Mouse (Mus musculus) stomach, embryonic 14.5 days (tissue): ENCODE data around the gene Frk. TPM values are rescaled to one million over a fixed set of nuclear protein-coding genes. Genes with fewer than 3 reads are reported as not detected.
"Not testable (repeated sequence)": the region's sequence is repeated elsewhere in the genome, so short reads cannot be mapped to it uniquely, and the experiment has no call there.

Experiments used
- ATAC-seq: fragments of 200-750 bp; cut with Nextera tagmentation; 2 replicates; pipeline ENCODE4 v1.8.0; 2017; ENCODE audit warnings: low read depth, moderate TSS enrichment; ENCODE audit not compliant: insufficient number of reproducible peaks, insufficient read depth, low FRiP score
- H3K27ac ChIP-seq: fragments of 300-500 bp; sonication (generic); 2 replicates; pipeline ENCODE4 v1.5.1; 2014; ENCODE audit warnings: mild to moderate bottlenecking, low read length, moderate library complexity, mixed read lengths
- H3K27me3 ChIP-seq: fragments of 300-500 bp; sonication (generic); 2 replicates; pipeline ENCODE4 v1.6.1; 2014; ENCODE audit warnings: low read length, control low read depth, mixed read lengths; ENCODE audit not compliant: control insufficient read depth, insufficient read depth
- H3K36me3 ChIP-seq: fragments of 300-500 bp; sonication (generic); 2 replicates; pipeline ENCODE4 v1.6.1; 2014; ENCODE audit warnings: mild to moderate bottlenecking, control low read depth, low read length, moderate library complexity, mixed read lengths; ENCODE audit not compliant: control insufficient read depth, insufficient read depth
- H3K4me1 ChIP-seq: fragments of 300-500 bp; sonication (generic); 2 replicates; pipeline ENCODE4 v1.6.1; 2014; ENCODE audit warnings: low read length, control low read depth, mixed read lengths; ENCODE audit not compliant: control insufficient read depth, insufficient read depth
- H3K4me2 ChIP-seq: fragments of 300-500 bp; sonication (generic); replicated peaks from 2 replicates; pipeline ENCODE4 v1.6.1; 2014; ENCODE audit warnings: low read depth, low read length, control low read depth
- H3K4me3 ChIP-seq: fragments of 300-500 bp; sonication (generic); 2 replicates; pipeline ENCODE4 v1.5.1; 2014; ENCODE audit warnings: low read depth, low read length, control low read depth
- H3K9ac ChIP-seq: fragments of 300-500 bp; sonication (generic); replicated peaks from 2 replicates; pipeline ENCODE4 v1.6.1; 2014; ENCODE audit warnings: low read depth, mild to moderate bottlenecking, control low read depth, low read length, moderate library complexity, mixed read lengths
- H3K9me3 ChIP-seq: fragments of 300-500 bp; sonication (generic); 2 replicates; pipeline ENCODE4 v1.6.1; 2016; ENCODE audit warnings: low read depth, low read length, control low read depth; ENCODE audit not compliant: control insufficient read depth
- WGBS: fragments of 180-500 bp; shearing (Covaris S2); extraction: QIAGEN DNeasy Blood & Tissue Kit; methylation state at CpG from one replicate; pipeline ENCODE4 v1.1.7; 2014; 5-methylcytosine and 5-hydroxymethylcytosine counted together
- polyA plus RNA-seq: library from polyadenylated mRNA; unstranded; fragments of >200 nt; fragmentation: Nextera tagmentation; extraction: Ambion mirVana; gene quantifications from 2 replicates; pipeline ENCODE4 v1.2.1, GENCODE M21; 2014

Gene Frk
- polyA plus RNA-seq, 1 experiment from 2014 or later = 19.2 TPM

DNA sequence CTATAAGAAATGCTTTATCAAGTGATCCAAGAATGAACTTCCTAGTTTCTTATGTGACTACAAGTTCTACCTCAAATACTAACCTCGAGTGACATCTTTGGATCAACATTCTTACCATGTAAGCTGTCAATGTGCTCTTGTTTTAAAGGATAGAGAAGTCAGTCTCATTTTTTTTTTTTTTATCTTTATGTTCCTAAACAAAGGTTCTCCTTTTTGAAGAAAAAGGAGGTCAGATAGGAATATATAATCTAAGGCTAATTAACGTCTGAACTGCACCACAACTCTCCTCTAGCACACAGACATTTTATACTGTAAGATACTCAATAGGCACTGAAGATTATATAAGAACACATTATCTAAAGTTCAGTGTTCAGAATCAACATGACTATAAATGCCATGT is 57.5 kb downstream of the Frk start:
- Histone ChIP-seq H3K27ac (no peak overlapping the region), H3K27me3 (no peaks in the 10 kb centered on the region), H3K9ac (no peak overlapping the region), H3K36me3 (no peaks in the 10 kb centered on the region), H3K4me1 (no peaks in the 10 kb centered on the region), H3K4me2 (no peak overlapping the region), H3K9me3 (no peaks in the 10 kb centered on the region), H3K4me3 (no peak overlapping the region)
- ATAC-seq = no peak
- 85% methylated on average over 2 of the region's 2 CpGs for WGBS

DNA sequence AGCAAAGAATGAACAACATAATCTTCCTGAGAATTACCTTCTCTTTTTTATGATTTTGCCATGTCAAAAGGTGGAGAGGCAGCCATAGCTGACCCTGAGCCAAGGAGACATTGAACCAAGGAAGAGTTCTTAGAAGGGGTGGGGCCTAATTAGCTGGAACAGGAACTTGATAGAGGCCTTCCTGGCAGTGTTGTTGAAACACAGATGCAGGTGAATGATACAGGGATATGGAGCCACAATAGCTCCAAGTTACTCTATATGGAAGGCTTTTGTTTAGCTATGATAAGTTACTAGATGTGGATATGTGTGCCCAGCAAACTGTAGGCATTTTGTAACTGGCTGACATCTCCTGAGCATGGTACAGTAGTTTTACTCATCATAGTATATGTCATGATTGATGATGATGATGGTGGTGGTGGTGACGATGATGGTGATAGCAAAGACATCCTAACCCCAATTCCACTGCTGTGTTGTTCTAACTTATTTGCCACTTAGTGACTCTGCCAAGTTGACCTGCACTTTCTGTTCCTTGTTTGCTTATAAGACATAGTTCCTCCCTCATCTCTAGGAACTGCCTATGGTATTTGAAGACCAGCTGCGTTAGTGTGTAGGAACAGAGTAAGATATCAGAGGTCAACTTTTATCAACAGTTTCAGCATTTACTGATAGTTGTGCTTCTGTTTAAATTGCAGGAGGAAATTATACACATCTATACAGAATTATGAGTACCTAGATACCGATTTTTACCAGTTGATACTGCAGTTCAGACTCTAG is 58.7 kb downstream of the Frk start:
- Histone ChIP-seq H3K27ac (no peak overlapping the region), H3K27me3 (no peaks in the 10 kb centered on the region), H3K9me3 (no peaks in the 10 kb centered on the region), H3K4me1 (no peaks in the 10 kb centered on the region), H3K4me2 (no peak overlapping the region), H3K9ac (no peak overlapping the region), H3K36me3 (no peaks in the 10 kb centered on the region), H3K4me3 (no peak overlapping the region)
- 81% methylated on average over 3 of the region's 3 CpGs for WGBS
- no peak for ATAC-seq

DNA sequence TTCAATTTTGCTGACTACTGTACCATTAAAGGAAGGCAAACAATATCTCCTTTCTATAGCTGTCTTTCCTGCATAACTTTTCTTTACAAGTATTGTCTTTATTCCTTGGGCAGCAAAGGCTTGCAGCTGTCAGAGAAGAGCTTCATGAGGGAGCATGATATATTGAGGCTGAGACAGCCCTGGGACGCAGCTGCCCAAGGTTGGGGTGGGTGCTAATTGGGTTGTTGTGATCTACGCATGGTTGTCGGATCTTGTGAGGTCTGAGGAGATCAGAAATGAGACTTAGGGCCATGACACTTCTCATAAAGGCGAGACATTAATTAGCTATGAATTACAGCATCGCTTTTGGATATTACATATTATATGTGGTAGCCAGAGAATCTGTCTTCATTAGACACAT is 67.4 kb downstream of the Frk start:
- WGBS = 81% methylated on average over 5 of the region's 5 CpGs

DNA sequence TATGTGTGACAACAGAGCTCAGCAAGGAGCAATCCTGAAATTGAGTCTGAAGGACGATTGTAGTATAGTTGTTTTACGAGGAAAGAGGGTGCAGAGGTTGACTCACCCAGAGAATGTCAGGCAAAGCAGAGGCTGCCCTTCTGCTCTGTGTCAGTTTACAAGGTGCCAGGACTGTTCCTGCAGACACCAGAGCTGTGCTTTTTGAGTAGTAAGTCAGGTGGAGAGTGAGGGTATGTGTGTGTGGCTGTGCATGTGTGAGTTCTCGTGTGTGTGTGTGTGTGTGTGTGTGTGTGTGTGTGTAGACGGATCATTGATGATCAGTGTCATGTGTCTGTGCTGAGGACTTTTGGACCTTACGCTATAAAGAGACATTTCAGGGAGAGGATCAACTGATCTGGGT is 68.4 kb downstream of the Frk start:
- Histone ChIP-seq H3K27ac (no peak overlapping the region), H3K9me3 (no peaks in the 10 kb centered on the region), H3K4me3 (no peak overlapping the region), H3K36me3 (no peaks in the 10 kb centered on the region), H3K4me1 (no peaks in the 10 kb centered on the region), H3K9ac (no peak overlapping the region), H3K27me3 (no peaks in the 10 kb centered on the region), H3K4me2 (no peak overlapping the region)
- ATAC-seq = no peak
- 73% methylated on average over 5 of the region's 5 CpGs for WGBS

More for the DNA sequence above, 67.4 kb downstream of the Frk start:
- H3K9ac ChIP-seq = no peak overlapping the region
- no peaks in the 10 kb centered on the region for H3K4me1 ChIP-seq
- H3K27ac ChIP-seq = no peak overlapping the region
- H3K36me3 ChIP-seq = no peaks in the 10 kb centered on the region
- H3K4me2 ChIP-seq = no peak overlapping the region
- no peaks in the 10 kb centered on the region for H3K27me3 ChIP-seq
- no peak for ATAC-seq
- no peaks in the 10 kb centered on the region for H3K9me3 ChIP-seq
- H3K4me3 ChIP-seq = no peak overlapping the region

DNA sequence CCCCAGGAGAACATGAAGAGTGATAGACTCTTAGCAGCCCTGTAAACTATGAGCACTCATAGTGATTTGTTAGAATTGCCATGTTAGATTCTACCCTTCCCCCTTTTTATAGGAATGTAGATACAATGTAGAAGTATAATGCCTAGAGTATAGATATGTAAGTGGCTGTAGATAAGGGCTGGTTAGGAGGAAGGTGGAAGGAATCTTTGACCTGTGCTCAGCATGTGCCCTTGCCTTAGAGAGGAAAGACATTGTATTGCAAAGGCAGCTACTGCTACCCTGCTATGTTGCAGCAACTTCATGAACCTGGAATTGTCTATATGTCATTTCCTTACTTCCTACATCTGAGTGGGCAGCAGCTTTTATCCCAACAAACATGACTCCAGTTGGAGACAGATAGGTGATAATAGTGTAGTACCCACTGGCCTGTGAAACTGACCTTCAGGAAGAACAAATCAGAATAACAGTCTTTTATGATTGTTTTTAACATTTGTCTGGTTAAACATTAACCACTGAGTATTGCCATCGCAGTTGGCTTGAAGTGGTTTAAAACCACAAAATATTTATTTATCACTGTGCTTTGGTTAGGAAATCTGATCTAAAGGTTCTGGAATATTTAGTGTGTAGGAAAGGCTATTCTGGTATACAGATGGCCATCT is 80.4 kb downstream of the Frk start:
- Histone ChIP-seq H3K9ac (no peak overlapping the region), H3K4me3 (no peak overlapping the region), H3K9me3 (no peaks in the 10 kb centered on the region), H3K4me2 (no peak overlapping the region), H3K27me3 (no peaks in the 10 kb centered on the region), H3K36me3 (no peaks in the 10 kb centered on the region), H3K27ac (no peak overlapping the region), H3K4me1 (no peaks in the 10 kb centered on the region)
- no peak for ATAC-seq
- WGBS = 81% methylated on average over 1 of the region's 1 CpGs

DNA sequence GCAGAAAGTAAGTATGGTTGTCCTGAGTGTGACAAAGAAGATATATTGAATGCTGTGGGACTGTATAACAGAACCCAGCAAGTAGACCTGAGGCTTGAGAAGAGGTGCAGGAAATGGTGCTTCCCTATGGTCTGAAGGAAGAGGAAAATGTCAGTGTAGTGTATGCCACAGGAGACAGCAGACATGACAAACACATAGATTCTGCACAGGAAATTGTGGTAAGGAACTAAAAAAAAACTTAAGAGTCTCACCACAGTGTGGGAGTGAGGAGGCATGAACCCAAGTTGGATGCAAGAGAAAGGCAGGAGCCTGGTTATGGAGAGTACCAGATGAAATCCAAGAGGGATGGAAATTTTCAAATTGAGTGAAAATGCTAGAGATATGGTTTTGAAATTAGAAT is 132.3 kb downstream of the Frk start:
- no peak overlapping the region for H3K4me2 ChIP-seq
- no peaks in the 10 kb centered on the region for H3K4me1 ChIP-seq
- no peaks in the 10 kb centered on the region for H3K36me3 ChIP-seq
- no peak overlapping the region for H3K4me3 ChIP-seq
- no peak for ATAC-seq
- H3K9me3 ChIP-seq = no peaks in the 10 kb centered on the region
- no peaks in the 10 kb centered on the region for H3K27me3 ChIP-seq
- no peak overlapping the region for H3K9ac ChIP-seq
- no peak overlapping the region for H3K27ac ChIP-seq

DNA sequence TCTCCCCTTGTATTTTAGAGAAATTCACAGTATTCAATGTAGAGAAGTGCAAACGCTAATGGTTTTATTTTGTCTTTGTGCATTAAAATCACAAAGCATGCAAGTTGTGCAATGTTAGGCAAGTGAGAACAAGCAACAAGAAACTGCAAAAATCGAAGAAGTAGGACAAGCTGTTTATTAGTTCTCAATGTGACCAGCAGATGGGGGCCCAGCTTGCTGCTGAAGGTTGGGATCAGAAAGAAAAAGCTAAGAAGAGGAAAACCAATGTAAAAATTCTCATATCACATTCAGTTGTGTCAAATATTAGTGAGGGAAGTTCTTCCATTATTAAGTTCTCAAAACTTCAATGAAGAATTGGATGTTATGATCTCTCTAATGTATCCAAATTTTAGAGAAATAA is 134.0 kb downstream of the Frk start:
- Histone ChIP-seq H3K36me3 (no peaks in the 10 kb centered on the region), H3K27ac (no peak overlapping the region), H3K4me2 (no peak overlapping the region), H3K4me3 (no peak overlapping the region), H3K4me1 (no peaks in the 10 kb centered on the region), H3K27me3 (no peaks in the 10 kb centered on the region), H3K9me3 (no peaks in the 10 kb centered on the region), H3K9ac (no peak overlapping the region)
- 63% methylated on average over 2 of the region's 2 CpGs for WGBS
- ATAC-seq = no peak

DNA sequence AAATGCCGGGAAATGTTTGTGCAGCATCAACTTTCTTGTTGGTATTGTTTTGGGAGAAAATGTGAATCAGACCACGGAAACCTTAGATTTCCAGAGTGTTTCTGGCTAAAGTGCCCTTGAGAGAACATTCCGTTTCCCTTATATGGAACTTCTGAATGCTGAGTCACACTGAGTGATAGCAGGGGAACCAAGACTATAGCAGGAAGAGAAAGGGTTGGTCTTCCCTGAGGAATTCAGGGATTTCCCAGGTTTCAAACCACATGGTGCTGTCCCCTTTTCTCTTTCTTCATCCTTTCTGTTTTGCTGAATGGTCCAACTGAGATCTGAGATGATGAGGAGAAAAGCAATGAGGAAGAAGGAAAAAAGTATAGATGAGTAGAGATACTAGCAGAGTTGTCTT is 135.3 kb downstream of the Frk start:
- 57% methylated on average over 3 of the region's 3 CpGs for WGBS
- Histone ChIP-seq H3K4me2 (no peak overlapping the region), H3K27ac (no peak overlapping the region), H3K36me3 (no peaks in the 10 kb centered on the region), H3K9me3 (no peaks in the 10 kb centered on the region), H3K4me1 (no peaks in the 10 kb centered on the region), H3K9ac (no peak overlapping the region), H3K4me3 (no peak overlapping the region), H3K27me3 (no peaks in the 10 kb centered on the region)
- ATAC-seq = no peak

DNA sequence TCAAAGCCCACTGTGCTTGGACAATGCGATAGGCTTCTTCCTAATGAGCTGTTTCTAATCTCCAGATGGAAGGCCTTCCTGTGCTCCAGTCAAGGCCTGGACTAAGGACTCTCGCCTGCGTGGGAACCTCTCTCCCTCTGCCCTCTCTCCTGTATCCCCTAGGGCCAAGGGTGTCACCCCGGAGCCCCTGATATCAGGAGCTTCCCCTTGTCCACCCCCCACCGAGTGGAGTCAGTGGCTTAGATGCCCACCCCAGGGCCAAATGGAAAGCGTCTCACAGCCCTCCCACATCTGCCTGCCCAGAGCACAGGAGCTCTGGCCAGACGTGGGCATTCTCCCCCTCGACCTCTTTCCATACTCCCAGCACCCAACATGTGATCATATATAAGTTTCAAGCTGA is 137.3 kb downstream of the Frk start:
- 79% methylated on average over 8 of the region's 8 CpGs for WGBS
- H3K4me1 ChIP-seq, H3K4me3 ChIP-seq, H3K9ac ChIP-seq, H3K36me3 ChIP-seq, H3K27ac ChIP-seq, H3K4me2 ChIP-seq, H3K27me3 ChIP-seq, ATAC-seq, H3K9me3 ChIP-seq: not testable (repeated sequence)
